Mouse (Mus musculus) spleen, postnatal 10 days (tissue): Measurements from ENCODE around the gene Elovl7.

ENCODE experiments used
- DNase-seq, 2 experiments: peaks; one replicate each; pipeline ENCODE4 v3.0.0; 2021 to 2022; ENCODE audit warnings: low spot score in 2 of 2

Elovl7 gene

DNA sequence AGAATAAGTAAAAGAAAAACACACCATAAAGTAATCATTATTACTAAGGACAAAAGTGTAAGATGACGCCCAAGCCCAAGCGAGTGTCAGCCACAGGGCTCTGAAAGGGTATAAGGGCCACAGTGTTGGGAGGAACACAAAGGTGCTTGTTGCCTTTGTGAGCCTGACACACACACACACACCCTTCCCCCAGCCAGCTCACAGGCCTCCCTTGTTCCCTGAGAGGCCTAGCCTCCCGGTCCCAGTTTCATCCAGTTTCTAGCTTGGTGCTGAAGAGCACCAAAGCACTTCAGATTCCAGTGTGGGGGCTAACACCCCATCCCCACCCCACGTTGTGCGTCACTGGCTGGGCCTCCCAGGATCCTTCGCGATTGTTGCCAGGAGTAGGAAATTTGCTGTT is 87.2 kb downstream of the Elovl7 start:
- DNase-seq = no peak

DNA sequence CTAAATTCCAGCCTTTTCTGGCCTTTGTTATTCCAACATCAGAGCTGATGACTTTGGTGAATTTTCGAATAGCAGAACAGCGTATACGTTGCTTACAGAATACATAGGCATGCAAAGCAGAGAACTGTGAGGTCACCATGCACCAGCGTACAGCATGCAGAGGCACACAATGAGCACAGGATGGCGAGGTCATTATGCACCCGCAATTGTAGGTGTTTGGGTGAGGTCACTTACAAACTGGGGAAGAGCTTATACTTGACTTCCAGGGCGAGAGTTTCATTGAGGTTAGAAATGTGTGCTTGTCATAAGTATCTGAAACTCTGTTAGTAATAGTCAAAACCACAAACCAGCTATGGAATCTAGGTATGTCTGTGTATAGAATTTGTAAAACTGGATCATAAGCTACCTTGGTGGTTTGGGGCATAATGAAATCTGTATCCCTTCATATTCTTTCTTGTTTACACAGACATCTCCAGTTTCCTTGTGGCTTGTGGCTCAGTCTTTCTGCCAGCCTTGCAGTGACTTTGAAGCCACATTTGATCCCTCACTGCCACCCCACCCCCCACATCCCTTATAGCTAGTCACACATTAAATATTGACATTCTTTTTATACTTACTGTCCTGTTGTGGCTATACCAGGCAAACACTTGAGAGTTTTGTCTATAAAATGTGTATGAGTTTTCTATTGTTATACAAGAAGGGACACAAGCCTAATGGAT is 88.9 kb downstream of the Elovl7 start:
- DNase-seq = no peak

DNA sequence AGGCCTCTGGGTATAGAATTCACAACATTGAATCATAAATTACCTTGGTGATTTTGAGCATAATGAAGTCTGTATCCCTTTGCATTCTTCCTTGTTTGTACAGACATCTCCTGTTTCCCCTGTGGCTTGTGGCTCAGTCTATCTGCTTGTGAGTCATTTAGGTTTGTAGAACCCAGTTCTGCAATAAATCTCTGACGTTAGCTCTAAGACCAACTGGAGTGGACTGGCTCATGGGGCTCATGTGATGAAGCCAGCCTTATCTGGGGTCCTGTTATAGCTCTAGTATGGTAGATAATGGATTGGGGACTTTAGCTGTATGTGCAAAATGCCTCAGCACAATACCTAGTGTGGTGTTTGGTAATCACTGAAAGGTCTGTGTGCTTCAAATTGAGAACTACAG is 89.6 kb downstream of the Elovl7 start:
- no peak for DNase-seq

DNA sequence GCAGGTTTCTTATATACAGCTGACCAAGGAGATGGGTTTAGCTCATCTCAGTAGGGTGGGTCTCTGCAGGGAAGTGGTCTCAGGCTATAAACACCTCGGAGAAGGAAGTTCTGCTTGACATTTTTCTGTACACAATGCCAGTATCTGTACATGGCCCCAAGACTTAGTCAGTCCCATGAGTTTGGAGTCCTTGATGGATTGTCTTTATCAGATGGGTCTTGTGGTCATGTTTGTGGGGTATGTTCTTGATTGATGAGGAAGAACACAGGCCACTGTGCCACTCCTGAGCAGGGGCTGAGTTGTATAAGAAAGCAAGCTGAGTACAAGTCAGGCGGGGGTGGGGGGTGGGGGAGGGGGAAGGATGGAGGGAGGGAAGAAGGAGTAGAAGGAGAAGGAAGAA is 90.5 kb downstream of the Elovl7 start:
- no peak for DNase-seq

DNA sequence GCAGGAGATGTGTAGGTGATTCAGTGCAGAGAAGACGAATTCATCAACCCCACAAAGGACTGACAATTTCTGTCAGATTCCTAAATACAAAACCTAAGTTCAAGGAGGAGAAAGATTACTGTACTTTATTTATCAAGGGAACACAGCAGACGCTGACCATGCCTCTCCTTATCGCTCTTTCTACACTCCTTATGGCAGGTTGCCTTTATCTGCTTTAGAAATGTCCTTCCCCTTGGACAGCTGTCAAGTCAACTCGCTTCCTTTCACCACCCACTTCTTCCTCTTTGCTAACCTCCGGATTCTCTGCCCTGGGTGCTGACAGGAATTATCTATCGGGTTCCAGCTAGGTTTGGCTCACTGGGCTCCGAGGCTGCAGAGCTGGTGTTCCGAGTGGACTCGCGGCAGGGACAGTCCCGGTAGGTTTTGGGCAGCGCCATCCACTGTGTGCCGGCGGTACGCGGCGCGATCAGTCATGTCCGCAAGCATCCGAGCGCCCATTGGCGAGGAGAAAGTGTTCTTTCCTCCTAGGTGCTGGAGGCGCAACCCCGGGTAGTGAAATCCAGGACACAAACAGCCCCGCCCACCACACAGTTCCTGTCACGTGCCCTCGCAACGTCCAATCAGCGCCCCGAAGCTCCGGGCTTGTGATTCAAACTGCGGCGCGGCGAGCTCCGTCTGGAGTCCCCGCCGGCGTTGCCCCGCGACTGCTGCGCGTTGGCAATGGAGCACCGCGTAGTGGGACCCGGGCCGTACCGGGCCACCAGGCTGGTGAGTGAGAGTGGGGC is 101.7 kb downstream of the Elovl7 start, which contains the start of gene Depdc1b:
Gene Depdc1b (plus strand): TSS at position 631 of the 785 bp plus-strand sequence.
- peak; percentile 94 to 98 for DNase-seq

DNA sequence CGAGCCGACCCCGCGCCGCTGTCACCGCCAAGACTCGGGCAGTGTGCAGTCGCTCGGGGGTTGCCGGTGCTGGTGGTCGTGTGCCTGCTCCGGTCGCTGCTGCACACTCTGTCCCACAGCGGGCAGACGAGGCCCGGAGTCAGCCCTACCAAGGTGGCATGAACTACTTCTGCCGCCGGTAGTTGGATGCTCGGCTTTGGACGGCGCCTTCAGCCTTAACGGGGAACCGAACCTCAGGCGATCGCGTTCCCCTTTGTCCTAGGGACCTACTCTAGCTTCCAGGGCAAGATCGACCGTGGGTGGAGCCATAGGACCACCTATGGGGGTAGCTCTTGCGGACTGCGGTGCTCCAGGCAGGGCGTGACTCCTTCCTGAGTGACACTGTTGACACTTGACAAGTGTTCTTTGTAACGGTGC is 102.3 kb downstream of the Elovl7 start:
- DNase-seq = peak; percentile 58 to 70

DNA sequence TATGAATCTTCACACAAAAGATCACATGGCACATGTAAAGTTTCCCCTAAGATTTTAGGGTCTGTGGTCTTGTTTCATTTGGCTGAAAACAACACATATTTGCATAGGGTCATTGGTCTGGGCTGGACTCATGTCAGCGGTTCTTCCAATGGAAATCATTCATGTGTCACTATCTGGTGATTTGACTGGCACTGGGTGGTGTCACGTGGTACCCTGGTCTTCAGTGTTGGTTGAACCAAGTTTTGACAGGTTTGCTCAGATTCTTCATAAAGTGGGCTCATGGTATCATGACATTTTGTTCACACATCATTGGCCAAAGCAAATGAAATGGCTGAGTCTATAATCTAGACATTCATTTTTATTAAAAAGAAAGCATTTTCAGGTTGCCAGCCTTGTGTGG is 103.2 kb downstream of the Elovl7 start:
- DNase-seq = no peak

DNA sequence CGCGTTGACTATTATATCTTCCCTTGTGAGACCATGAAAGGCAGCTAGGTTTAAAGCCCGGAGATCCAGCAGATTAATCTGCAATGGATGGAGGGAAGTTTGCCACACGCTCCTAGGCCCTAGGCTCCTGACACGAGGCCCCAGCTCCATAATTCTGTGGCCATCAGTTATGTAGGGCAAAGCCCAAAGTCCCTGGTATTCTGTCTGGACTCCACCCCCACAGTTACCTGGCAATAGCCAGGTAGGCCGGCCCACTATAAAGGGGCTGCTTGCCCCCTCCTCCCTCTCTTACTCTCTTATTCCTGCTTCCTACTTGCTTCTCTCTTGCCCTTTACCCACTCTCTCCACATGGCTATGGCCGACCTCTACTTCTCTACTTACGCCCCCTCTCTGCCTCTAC is 104.8 kb downstream of the Elovl7 start:
- DNase-seq = no peak

DNA sequence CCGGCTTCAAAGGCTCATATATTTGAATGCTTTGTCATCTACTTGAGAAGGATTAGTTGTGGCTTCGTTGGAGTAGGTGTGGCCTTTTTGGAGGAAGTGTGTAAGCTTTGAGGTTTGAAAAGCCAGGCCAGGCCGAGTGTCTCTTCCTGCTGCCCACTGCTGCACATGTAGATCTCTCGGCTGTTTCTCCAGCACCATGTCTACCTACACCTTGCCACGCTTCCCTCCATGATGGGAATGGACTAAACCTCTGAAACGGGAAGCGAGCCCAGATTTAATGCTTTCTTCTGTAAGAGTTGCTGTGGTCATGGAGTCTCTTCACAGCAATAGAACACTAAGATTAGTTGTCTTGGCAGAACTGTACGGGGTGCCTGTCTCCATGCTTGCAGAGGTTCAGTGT is 106.0 kb downstream of the Elovl7 start:
- DNase-seq = no peak

DNA sequence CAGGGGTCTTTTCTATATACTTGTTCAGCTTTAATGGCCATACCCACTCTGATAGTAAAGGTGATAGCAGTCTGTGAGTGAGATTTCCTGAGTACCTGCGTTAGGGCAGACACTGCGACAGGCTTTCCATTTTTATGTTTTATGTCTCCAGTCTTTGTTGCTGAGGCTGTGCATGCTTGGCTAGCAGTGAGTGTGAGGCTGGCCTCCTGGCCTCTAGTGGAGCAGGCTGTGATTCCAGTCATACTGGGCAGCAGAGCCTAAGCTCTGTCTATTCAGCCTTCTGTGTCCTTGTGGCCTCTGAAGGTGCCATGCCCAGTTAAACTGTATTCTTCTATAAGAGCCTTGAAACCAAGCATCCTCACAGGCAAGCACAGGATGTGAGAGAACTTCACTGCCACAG is 108.3 kb downstream of the Elovl7 start:
- DNase-seq = no peak

DNA sequence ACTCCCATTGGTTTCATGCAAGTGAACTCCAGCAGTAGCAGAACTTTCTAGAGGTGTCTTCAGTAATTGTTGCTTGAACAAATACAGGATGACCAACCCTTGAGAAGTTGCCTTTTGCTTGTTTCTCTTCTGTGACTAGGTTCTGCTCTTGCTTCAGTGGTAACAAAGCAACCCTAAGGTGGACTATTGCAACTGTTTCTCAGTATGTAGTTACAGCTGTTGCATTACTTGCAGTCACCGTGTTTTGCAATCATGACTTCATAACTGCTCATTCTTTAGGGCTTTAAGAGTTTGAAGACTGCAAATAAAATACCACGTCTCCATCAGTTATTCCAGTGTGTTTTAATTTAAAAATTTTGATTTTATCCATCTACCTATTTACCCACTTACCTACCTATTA is 109.1 kb downstream of the Elovl7 start:
- DNase-seq = no peak

DNA sequence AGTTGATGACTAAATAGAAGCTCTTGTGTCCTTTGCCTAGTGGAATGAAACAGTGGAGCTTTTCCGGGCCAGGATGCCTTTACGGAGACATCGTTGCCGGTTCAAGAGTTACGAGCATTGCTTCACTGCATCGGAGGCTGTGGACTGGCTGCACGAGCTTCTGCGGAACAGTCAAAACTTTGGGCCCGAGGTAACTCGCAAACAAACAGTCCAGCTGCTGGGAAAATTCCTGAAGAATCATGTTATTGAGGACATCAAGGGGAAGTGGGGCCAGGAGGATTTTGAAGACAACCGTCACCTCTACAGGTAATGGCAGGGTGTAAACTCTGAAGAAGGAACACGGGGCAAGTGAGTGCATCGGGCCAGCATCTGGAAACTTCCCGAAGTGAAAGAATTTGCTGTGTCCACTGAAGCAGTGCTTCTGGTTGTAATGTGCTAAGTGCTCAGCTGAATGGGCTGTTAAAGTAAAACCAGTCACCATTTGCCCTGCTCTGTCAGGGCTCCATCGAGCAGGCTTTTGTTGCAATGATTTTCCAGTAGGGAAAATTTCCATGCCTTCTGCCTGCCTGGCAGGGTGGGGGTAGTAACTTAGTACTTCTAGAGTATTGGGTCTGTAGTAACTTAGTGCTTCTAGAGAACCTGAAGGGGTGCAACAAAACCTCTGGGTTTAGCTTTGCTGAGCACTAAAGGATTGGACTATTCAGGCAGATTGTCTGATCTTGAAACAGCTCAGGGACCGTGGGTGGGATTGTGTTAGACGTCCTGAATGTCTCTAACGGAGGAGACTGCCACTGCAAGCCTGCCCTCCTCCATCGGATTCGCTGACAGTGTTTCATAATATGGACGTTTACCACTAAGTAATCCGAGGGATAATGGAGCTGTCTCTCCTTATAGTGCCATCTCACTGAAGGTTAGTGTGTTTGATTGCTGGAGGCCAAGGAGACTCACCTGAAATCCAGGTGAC is 109.9 kb downstream of the Elovl7 start:
- no peak for DNase-seq

DNA sequence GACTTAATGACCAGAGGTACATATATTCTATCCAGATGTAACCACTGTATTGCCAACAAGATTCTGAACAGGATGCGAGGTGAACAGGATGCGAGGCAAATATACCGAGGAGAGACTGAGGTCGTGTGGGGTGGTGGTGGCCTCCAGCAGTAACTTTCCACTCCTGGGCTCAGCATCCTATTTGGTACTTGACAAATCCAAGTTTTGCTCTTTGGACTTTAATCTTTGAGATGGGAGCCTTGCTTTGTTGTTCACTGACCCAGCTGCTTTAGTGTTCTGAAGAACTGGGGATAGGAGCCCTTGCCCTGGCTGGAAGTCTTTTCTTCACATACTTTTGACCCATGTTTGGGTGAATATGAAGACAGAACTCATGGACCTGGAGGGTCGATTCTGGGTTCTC is 111.7 kb downstream of the Elovl7 start:
- no peak for DNase-seq

DNA sequence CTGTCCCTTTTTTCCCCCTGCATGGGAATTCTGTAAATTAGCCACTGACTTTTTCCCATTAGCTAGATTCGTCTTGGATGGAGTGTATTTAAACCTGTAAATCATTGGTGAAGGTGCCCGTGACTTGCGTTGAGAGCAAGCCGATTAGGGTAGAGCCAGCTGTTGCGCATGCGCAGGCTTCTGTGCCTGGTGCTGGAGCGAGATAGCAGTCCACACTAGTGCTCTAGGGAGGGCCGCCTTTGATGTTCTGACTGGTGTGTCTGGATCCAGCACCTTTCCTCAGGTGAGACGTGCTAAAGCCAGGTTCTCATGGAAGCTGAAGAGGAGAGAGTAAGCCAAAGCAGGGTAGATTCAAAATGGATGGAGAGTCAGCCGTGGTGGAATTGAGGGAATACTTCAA is 112.1 kb downstream of the Elovl7 start:
- DNase-seq = no peak

DNA sequence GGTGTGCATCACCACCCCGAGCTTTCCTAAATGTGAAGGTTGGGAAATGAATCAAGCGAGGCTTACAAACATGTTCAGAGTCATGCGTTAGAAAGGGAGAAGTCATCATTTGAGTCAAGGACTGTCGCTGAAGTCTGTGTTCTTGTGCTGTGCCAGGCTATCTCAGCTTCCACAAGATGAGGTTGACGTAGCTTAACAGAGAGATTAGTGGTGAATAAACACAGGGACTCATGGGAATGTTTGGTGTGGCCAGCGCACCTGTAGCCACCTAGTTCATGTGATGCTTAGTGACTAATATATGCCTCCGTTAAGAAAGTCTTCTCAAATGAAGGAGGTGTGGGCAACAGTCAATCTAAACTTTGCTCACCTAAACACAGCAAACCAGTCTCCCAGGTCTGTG is 112.8 kb downstream of the Elovl7 start:
- DNase-seq = no peak

DNA sequence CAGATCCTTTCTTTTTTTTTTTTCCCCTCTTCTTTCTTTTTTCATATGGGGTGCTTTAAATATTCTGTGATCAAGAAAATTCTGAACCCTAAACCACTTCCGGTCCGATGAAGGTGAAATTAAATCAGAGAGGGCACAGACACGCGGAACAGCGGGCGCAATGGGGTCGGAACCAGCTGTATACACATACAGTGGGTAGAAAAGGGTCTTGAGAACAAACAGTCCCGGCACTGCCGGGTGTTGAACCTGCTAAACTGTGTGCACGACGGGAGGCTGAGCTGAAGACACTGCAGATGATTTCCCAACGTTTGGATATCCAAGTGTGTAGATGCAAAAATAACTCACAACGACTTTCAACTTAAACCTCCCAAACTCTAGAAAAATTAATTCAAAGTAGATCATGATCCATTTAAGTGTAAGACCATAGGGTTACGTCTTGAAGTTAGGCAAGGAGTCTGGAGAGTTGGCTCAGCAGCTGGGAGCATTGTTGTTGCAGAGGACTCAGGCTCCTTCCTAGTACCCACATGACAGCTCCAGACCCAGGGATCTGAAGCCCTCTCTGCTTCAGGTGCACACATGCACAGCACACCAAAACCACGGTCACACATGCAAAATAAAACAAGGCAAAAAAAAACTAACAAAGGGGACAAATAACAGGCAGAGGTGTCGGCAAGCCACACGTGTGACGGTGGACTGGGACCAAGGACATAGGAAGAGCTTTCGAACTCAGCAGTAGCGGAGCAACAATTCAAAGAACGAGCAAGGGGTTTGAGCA is 114.4 kb downstream of the Elovl7 start:
- DNase-seq = no peak

DNA sequence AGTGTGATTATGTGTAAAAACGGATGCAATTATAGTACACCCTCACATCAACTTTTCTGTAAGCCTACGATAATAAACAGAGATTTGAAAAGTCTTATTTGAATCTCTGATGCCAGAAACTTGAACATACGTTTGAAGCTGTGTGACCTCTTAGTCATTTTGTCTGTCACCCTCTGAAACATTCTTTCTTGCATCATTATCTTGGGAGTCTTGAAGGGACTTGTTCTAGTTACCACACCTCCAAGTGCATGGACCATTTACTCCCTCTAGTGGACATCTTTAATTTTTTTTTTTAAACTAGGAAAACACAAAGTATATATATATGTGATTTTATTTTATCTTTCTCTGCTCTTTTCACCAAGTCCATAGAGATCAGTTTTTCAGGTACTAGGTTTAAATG is 115.5 kb downstream of the Elovl7 start:
- no peak for DNase-seq
